Mouse (Mus musculus): Measurements from ENCODE around the gene Pex14. TPM values are rescaled to one million over a fixed set of nuclear protein-coding genes. Genes with fewer than 3 reads are reported as not detected.

Gene Pex14
- polyA plus RNA-seq, 1 experiment: 49.4 TPM

GRCm38 (mm10) chr4:149080111-149080510, 19.6 kb downstream of the Pex14 start:
- H3K27me3 ChIP-seq (ENCODE audit: control insufficient read depth, insufficient read depth, low read length): no peaks in the 10 kb centered on the region
- TF ChIP-seq CTCF (IDR thresholded peaks at IDR 0.05; ENCODE audit: extremely low read depth, insufficient read length, insufficient replicate concordance, low read depth, low read length): no peak
- no peak for TF ChIP-seq POLR2A (IDR thresholded peaks at IDR 0.05; ENCODE audit: low read depth, low read length)
- no peak overlapping the region for H3K27ac ChIP-seq (ENCODE audit: insufficient read depth, low read depth, low read length)
- H3K4me1 ChIP-seq (ENCODE audit: control insufficient read depth, insufficient read depth, insufficient read length, low read length): peaks cover 17% of the 10 kb centered on the region
- H3K36me3 ChIP-seq (ENCODE audit: control insufficient read depth, insufficient read depth, low read length): peaks cover 3% of the 10 kb centered on the region; the same call in 1 of the 2 replicates
- no peak overlapping the region for H3K4me3 ChIP-seq (ENCODE audit: low read depth, low read length)
- WGBS: 73% methylated on average over 8 of the region's 8 CpGs

GRCm38 (mm10) chr4:149079629-149080028, 20.0 kb downstream of the Pex14 start:
- Histone ChIP-seq H3K4me1 (ENCODE audit: control insufficient read depth, insufficient read depth, insufficient read length, low read length) (peaks cover 17% of the 10 kb centered on the region), H3K4me3 (ENCODE audit: low read depth, low read length) (no peak overlapping the region), H3K27ac (ENCODE audit: insufficient read depth, low read depth, low read length) (no peak overlapping the region), H3K36me3 (ENCODE audit: control insufficient read depth, insufficient read depth, low read length) (peaks cover 3% of the 10 kb centered on the region; the same call in 1 of the 2 replicates), H3K27me3 (ENCODE audit: control insufficient read depth, insufficient read depth, low read length) (no peaks in the 10 kb centered on the region)
- 91% methylated on average over 6 of the region's 6 CpGs for WGBS
- TF ChIP-seq CTCF (IDR thresholded peaks at IDR 0.05; ENCODE audit: extremely low read depth, insufficient read length, insufficient replicate concordance, low read depth, low read length) (no peak), POLR2A (IDR thresholded peaks at IDR 0.05; ENCODE audit: low read depth, low read length) (no peak)

GRCm38 (mm10) chr4:149078261-149078660, 21.4 kb downstream of the Pex14 start:
- no peak overlapping the region for H3K27ac ChIP-seq (ENCODE audit: insufficient read depth, low read depth, low read length)
- WGBS: 45% methylated on average over 4 of the region's 4 CpGs
- TF ChIP-seq POLR2A (IDR thresholded peaks at IDR 0.05; ENCODE audit: low read depth, low read length): no peak
- TF ChIP-seq CTCF (IDR thresholded peaks at IDR 0.05; ENCODE audit: extremely low read depth, insufficient read length, insufficient replicate concordance, low read depth, low read length): no peak
- no peak overlapping the region for H3K4me3 ChIP-seq (ENCODE audit: low read depth, low read length)
- H3K4me1 ChIP-seq (ENCODE audit: control insufficient read depth, insufficient read depth, insufficient read length, low read length): peaks cover 17% of the 10 kb centered on the region
- H3K27me3 ChIP-seq (ENCODE audit: control insufficient read depth, insufficient read depth, low read length): no peaks in the 10 kb centered on the region
- peaks cover 5% of the 10 kb centered on the region; the same call in 1 of the 2 replicates for H3K36me3 ChIP-seq (ENCODE audit: control insufficient read depth, insufficient read depth, low read length)

- Histone ChIP-seq H3K4me1 (ENCODE audit: control insufficient read depth, insufficient read depth, insufficient read length, low read length) (peaks cover 9% of the 10 kb centered on the region), H3K27me3 (ENCODE audit: control insufficient read depth, insufficient read depth, low read length) (no peaks in the 10 kb centered on the region), H3K27ac (ENCODE audit: insufficient read depth, low read depth, low read length) (peak overlapping the region; percentile 17; the same call in 1 of the 2 replicates), H3K4me3 (ENCODE audit: low read depth, low read length) (no peak overlapping the region), H3K36me3 (ENCODE audit: control insufficient read depth, insufficient read depth, low read length) (peaks cover 5% of the 10 kb centered on the region; the same call in 1 of the 2 replicates)
- 22% methylated on average over 10 of the region's 10 CpGs for WGBS
- TF ChIP-seq CTCF (IDR thresholded peaks at IDR 0.05; ENCODE audit: extremely low read depth, insufficient read length, insufficient replicate concordance, low read depth, low read length): peak; percentile 49; the same call in 1 of the 2 replicates
- no peak for TF ChIP-seq POLR2A (IDR thresholded peaks at IDR 0.05; ENCODE audit: low read depth, low read length)
These were observed 23.7 kb downstream of the Pex14 start for GRCm38 (mm10) chr4:149075871-149076575.

- peaks cover 9% of the 10 kb centered on the region for H3K4me1 ChIP-seq (ENCODE audit: control insufficient read depth, insufficient read depth, insufficient read length, low read length)
- TF ChIP-seq POLR2A (IDR thresholded peaks at IDR 0.05; ENCODE audit: low read depth, low read length): no peak
- no peak for TF ChIP-seq CTCF (IDR thresholded peaks at IDR 0.05; ENCODE audit: extremely low read depth, insufficient read length, insufficient replicate concordance, low read depth, low read length)
- H3K27ac ChIP-seq (ENCODE audit: insufficient read depth, low read depth, low read length): 0 out of 2 replicates have a peak overlapping the region, but pooled peaks have one; percentile 17
- H3K4me3 ChIP-seq (ENCODE audit: low read depth, low read length): no peak overlapping the region
- 94% methylated on average over 13 of the region's 13 CpGs for WGBS
- no peaks in the 10 kb centered on the region for H3K27me3 ChIP-seq (ENCODE audit: control insufficient read depth, insufficient read depth, low read length)
- peaks cover 5% of the 10 kb centered on the region; the same call in 1 of the 2 replicates for H3K36me3 ChIP-seq (ENCODE audit: control insufficient read depth, insufficient read depth, low read length)
These were observed 24.6 kb downstream of the Pex14 start for GRCm38 (mm10) chr4:149075073-149075472.

- WGBS: 81% methylated on average over 22 of the region's 22 CpGs
These were observed 32.8 kb downstream of the Pex14 start for GRCm38 (mm10) chr4:149066672-149067551.

More at GRCm38 (mm10) chr4:149066672-149067551, 32.8 kb downstream of the Pex14 start:
- peaks cover 11% of the 10 kb centered on the region for H3K36me3 ChIP-seq (ENCODE audit: control insufficient read depth, insufficient read depth, low read length)
- H3K27me3 ChIP-seq (ENCODE audit: control insufficient read depth, insufficient read depth, low read length): no peaks in the 10 kb centered on the region
- H3K4me1 ChIP-seq (ENCODE audit: control insufficient read depth, insufficient read depth, insufficient read length, low read length): peaks cover 12% of the 10 kb centered on the region
- no peak overlapping the region for H3K4me3 ChIP-seq (ENCODE audit: low read depth, low read length)
- no peak overlapping the region for H3K27ac ChIP-seq (ENCODE audit: insufficient read depth, low read depth, low read length)
- no peak for TF ChIP-seq POLR2A (IDR thresholded peaks at IDR 0.05; ENCODE audit: low read depth, low read length)
- TF ChIP-seq CTCF (IDR thresholded peaks at IDR 0.05; ENCODE audit: extremely low read depth, insufficient read length, insufficient replicate concordance, low read depth, low read length): peak; percentile 42; the same call in 1 of the 2 replicates
